Mouse (Mus musculus) cortical plate, adult 2 months (tissue): ENCODE data around the gene Pdcd6ip.
"Not testable (repeated sequence)": the region's sequence is repeated elsewhere in the genome, so short reads cannot be mapped to it uniquely, and the experiment has no call there.

Source experiments
- CTCF ChIP-seq: fragments of 200-500 bp; IDR thresholded peaks from 2 replicates; pipeline ENCODE4 v1.5.1; 2011; ENCODE audit warnings: mild to moderate bottlenecking, control low read depth, low read length; ENCODE audit not compliant: insufficient read depth; ENCODE audit errors: extremely low read depth
- POLR2A ChIP-seq: fragments of 200-500 bp; IDR thresholded peaks from 2 replicates; pipeline ENCODE4 v1.6.1; 2011; ENCODE audit warnings: mild to moderate bottlenecking, low read length, control low read depth; ENCODE audit not compliant: insufficient read depth; ENCODE audit errors: extremely low read depth

- TF ChIP-seq CTCF, POLR2A: not testable (repeated sequence)
Observed at GRCm38 (mm10) chr9:113725609-113726008, 17.6 kb upstream of the Pdcd6ip start.
